Mouse (Mus musculus) testis, adult 2 months (tissue): ENCODE measurements around the gene Dnajc15.

Experiments
- CTCF ChIP-seq: fragments of 200-500 bp; IDR thresholded peaks from 2 replicates; pipeline ENCODE4 v1.5.1; 2012; ENCODE audit warnings: low read depth, mild to moderate bottlenecking, inconsistent platforms, low read length, moderate library complexity; ENCODE audit not compliant: control insufficient read depth, insufficient read depth, insufficient replicate concordance
- POLR2A ChIP-seq: fragments of 200-500 bp; IDR thresholded peaks from 2 replicates; pipeline ENCODE4 v1.6.1; 2012; ENCODE audit warnings: low read depth, mild to moderate bottlenecking, inconsistent platforms, low read length, moderate library complexity; ENCODE audit not compliant: control insufficient read depth

- peak; percentile 27; the same call in 1 of the 2 replicates for TF ChIP-seq CTCF
- TF ChIP-seq POLR2A, result no peak
These were observed 91.7 kb downstream of the Dnajc15 start for GRCm38 (mm10) chr14:77783217-77783616.
